Mouse (Mus musculus) G1E-ER4 (cell line): Measurements from ENCODE around the gene Rbms3. TPM values are rescaled to one million over a fixed set of nuclear protein-coding genes. Genes with fewer than 3 reads are reported as not detected.

Experiments
- GATA1 ChIP-seq: IDR thresholded peaks from one replicate; pipeline ENCODE4 v1.8.0; 2012; ENCODE audit warnings: low read length, inconsistent platforms
- polyA plus RNA-seq: library from polyadenylated mRNA; stranded (reverse); fragments of >175 nt; gene quantifications from 2 replicates; pipeline ENCODE4 v1.2.3, GENCODE M21; 2012

Gene Rbms3
- polyA plus RNA-seq, 1 experiment = not detected

- no peak for TF ChIP-seq GATA1
Measured at GRCm38 (mm10) chr9:116832822-116833221, 796.9 kb downstream of the Rbms3 start.

- no peak for TF ChIP-seq GATA1
Measured at GRCm38 (mm10) chr9:116831386-116831785, 798.3 kb downstream of the Rbms3 start.

- TF ChIP-seq GATA1 = no peak
Measured at GRCm38 (mm10) chr9:116829929-116830328, 799.8 kb downstream of the Rbms3 start.

- no peak for TF ChIP-seq GATA1
Measured at GRCm38 (mm10) chr9:116821601-116822000, 808.1 kb downstream of the Rbms3 start.

- no peak for TF ChIP-seq GATA1
Measured at GRCm38 (mm10) chr9:116817196-116817595, 812.5 kb downstream of the Rbms3 start.

- no peak for TF ChIP-seq GATA1
Measured at GRCm38 (mm10) chr9:116814495-116815094, 815.1 kb downstream of the Rbms3 start.

GRCm38 (mm10) chr9:116813396-116813795, 816.3 kb downstream of the Rbms3 start:
- no peak for TF ChIP-seq GATA1

GRCm38 (mm10) chr9:116809260-116809659, 820.5 kb downstream of the Rbms3 start:
- no peak for TF ChIP-seq GATA1

- no peak for TF ChIP-seq GATA1
Measured at GRCm38 (mm10) chr9:116808401-116808800, 821.3 kb downstream of the Rbms3 start.

GRCm38 (mm10) chr9:116807166-116808081, 822.3 kb downstream of the Rbms3 start:
- TF ChIP-seq GATA1 = no peak

GRCm38 (mm10) chr9:116803292-116803731, 826.4 kb downstream of the Rbms3 start:
- no peak for TF ChIP-seq GATA1

GRCm38 (mm10) chr9:116802602-116803001, 827.1 kb downstream of the Rbms3 start:
- no peak for TF ChIP-seq GATA1

- no peak for TF ChIP-seq GATA1
Measured at GRCm38 (mm10) chr9:116795240-116795955, 834.3 kb downstream of the Rbms3 start.

- TF ChIP-seq GATA1 = no peak
Measured at GRCm38 (mm10) chr9:116791850-116792249, 837.9 kb downstream of the Rbms3 start.

- TF ChIP-seq GATA1 = no peak
Measured at GRCm38 (mm10) chr9:116786136-116787046, 843.3 kb downstream of the Rbms3 start.
